Mouse (Mus musculus): ENCODE results near the gene Churc1. TPM values are rescaled to one million over a fixed set of nuclear protein-coding genes. Genes with fewer than 3 reads are reported as not detected.

Churc1 gene
- polyA plus RNA-seq, 1 experiment from 2014 or later = 103 TPM

Other genes with a start within 250 kb of the Churc1 start
- 0.20 and 1.1 TPM in 2 replicates for gene Plekhg3, start 234.6 kb upstream of the Churc1 start, polyA plus RNA-seq (2014; fragmentation: Nextera tagmentation; extraction: Ambion mirVana)
- 4.2 TPM in 2 replicates for gene Sptb, start 55.0 kb upstream of the Churc1 start, polyA plus RNA-seq (2014; fragmentation: Nextera tagmentation; extraction: Ambion mirVana)
- gene Fntb, start 51 bp downstream of the Churc1 start, polyA plus RNA-seq (2014; fragmentation: Nextera tagmentation; extraction: Ambion mirVana) = 33.1 and 39.9 TPM in 2 replicates
- gene Gpx2, start 30.0 kb downstream of the Churc1 start, polyA plus RNA-seq (2014; fragmentation: Nextera tagmentation; extraction: Ambion mirVana) = 0.09 TPM in 1 of 2 replicates, not detected in the other
- gene Rab15, start 57.4 kb downstream of the Churc1 start, polyA plus RNA-seq (2014; fragmentation: Nextera tagmentation; extraction: Ambion mirVana) = 25.4 and 32.3 TPM in 2 replicates
- gene Max, start 196.7 kb downstream of the Churc1 start, polyA plus RNA-seq (2014; fragmentation: Nextera tagmentation; extraction: Ambion mirVana) = 52.5 and 118 TPM in 2 replicates

Measured in midbrain, embryonic 14.5 days (tissue).